Mouse (Mus musculus): Measurements from ENCODE around the gene Ephb1.

The Ephb1 gene

DNA sequence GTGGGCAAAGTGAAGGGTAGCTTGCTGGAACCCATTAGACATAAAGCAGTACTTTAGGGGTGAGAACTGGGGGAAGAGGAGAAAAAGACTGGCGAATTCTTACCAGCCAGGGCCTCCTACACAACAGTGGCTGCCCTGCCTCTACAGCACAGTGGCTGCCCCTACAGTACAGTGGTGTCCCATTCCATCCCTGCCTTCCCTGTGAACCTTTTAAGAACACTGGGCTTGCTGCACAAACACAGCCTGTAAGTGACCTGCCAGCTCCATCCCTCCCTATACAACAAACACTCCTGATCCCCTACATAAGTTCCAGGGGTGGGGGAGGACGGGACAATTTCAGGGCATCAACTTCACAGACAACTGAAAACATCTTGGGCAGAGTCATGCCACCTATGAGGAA is 174.4 kb downstream of the Ephb1 start:
- no peak for DNase-seq (ENCODE audit: low read depth)

GRCm38 (mm10) chr9:102169706-102170105 is 184.8 kb downstream of the Ephb1 start:
- no peak for DNase-seq (ENCODE audit: low read depth)

- DNase-seq (ENCODE audit: low read depth): no peak
Measured at GRCm38 (mm10) chr9:102155876-102156275, 198.6 kb downstream of the Ephb1 start.

DNA sequence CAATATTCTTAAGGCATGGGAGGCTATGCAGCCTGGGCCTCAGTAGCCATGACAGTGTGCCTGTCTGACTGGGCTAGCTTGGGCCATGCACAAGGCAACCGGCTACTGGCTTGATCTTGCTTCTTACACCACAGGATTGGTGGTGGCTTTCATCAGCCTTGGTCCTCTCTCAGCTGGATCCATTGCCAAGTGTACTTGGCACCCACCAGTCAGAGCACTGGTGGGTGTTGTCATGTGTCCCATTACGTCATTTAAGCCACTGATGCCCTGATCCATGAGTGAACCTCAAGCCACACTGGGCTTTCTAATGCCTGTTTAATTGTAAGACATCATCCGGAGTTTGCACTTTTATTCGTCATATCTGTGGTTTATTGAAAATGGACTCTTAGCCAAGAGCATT is 215.3 kb downstream of the Ephb1 start:
- DNase-seq (ENCODE audit: low read depth): no peak

- DNase-seq (ENCODE audit: low read depth): no peak
Measured at GRCm38 (mm10) chr9:102138671-102139070, 215.8 kb downstream of the Ephb1 start.

DNA sequence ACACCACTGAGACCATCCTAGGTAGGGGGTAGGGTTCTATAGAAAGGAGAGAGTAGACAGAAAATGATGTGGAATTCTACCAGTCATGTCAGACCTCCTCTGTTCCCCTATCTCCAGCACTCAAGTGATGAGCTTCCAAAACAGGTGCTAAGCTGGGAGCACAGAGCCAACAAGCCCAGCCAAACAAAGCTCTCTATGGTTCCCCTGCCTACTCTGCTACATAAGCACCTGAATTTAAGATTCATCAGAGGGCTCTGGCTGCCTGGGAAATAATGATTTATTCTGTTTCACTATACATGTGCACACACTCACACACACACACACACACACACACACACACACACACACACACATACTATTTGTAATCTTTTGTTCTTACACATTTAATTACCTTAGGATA is 216.3 kb downstream of the Ephb1 start:
- DNase-seq (ENCODE audit: low read depth): no peak

DNA sequence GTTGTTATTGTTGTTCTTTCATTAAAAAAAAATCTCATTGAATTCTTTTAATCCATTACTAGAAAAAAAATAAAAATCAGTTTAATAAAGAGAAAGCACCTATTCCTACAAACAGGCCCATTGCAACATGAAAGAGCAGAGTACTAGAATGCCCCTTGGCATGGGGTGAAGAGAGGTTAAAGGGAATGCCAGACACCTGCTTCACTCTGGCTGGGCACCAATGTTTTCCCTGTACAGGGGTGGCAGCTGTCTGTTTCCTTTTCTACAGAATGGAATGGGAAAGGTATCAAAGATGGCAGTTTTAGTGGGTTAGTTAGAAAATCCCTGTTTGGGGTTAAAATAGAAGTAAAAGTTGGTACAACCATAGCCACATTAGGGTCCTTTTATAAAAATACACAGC is 224.0 kb downstream of the Ephb1 start:
- no peak for DNase-seq (ENCODE audit: low read depth)

GRCm38 (mm10) chr9:102126510-102126909 is 228.0 kb downstream of the Ephb1 start:
- DNase-seq (ENCODE audit: low read depth): no peak

GRCm38 (mm10) chr9:102122880-102123453 is 231.5 kb downstream of the Ephb1 start:
- no peak for DNase-seq (ENCODE audit: low read depth)

GRCm38 (mm10) chr9:102119422-102119821 is 235.1 kb downstream of the Ephb1 start:
- no peak for DNase-seq (ENCODE audit: low read depth)

GRCm38 (mm10) chr9:102115326-102115725 is 239.2 kb downstream of the Ephb1 start:
- no peak for DNase-seq (ENCODE audit: low read depth)

DNA sequence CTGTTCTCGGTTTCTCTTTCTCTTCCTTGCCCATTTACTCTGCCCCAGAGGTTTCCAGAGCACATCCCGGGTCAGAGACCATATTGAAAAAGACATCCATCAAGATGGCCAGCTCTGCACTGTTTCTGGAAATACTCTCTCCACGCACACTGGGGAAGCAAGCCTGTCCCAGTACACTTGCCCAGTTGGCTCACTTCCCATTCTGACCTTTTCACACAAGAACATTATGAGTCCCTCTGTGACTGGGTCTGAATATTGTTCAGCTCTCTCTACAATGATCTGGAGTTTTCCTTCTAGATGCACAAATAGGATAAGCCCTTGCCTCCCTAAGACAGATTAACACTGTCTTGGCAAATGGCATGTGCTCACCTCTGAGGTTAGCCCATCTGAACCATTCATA is 243.0 kb downstream of the Ephb1 start:
- DNase-seq (ENCODE audit: low read depth): no peak

- DNase-seq (ENCODE audit: low read depth): no peak
Measured at GRCm38 (mm10) chr9:102107978-102108377, 246.5 kb downstream of the Ephb1 start.

- DNase-seq (ENCODE audit: low read depth): no peak
Measured at GRCm38 (mm10) chr9:102107213-102107612, 247.3 kb downstream of the Ephb1 start.

DNA sequence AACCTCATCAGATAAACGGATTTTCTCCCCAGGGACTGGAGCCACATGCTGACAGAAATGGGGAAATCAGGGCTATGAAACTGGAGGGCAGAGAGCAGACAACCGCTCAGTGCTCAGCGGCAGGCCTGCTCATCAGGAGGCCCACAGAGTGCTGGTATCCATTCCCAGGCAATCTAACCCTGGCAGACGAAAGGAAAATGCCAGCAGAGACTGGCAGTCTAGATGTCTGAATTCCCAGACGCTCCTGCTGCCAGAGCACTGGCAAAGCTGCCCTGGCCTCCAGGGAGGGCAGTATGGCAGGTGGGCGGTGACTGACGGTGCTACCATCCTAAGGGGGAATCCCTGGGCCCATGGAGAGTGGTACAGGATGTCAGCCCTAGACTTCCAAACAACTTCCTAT is 257.7 kb downstream of the Ephb1 start:
- no peak for DNase-seq (ENCODE audit: low read depth)

DNA sequence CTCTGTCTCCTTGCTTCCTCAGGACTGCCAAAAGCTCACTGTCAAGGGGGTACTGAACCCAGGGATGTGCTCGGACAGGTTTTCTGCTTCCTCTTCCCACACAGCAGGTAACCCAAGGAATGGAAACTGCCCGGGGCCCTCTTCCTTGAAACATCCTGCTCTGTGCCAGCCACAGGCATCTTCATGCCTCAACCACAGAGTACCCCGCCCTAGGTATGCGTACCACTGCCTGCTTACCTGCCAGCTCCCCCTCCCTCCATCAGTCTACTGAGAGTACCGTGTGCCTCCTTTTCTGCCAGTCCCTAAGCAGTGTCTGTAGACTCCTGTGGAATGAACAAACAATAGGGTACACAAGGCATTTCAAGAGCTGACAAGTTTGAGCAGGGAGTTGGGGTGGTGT is 265.9 kb downstream of the Ephb1 start:
- DNase-seq (ENCODE audit: low read depth): no peak

DNA sequence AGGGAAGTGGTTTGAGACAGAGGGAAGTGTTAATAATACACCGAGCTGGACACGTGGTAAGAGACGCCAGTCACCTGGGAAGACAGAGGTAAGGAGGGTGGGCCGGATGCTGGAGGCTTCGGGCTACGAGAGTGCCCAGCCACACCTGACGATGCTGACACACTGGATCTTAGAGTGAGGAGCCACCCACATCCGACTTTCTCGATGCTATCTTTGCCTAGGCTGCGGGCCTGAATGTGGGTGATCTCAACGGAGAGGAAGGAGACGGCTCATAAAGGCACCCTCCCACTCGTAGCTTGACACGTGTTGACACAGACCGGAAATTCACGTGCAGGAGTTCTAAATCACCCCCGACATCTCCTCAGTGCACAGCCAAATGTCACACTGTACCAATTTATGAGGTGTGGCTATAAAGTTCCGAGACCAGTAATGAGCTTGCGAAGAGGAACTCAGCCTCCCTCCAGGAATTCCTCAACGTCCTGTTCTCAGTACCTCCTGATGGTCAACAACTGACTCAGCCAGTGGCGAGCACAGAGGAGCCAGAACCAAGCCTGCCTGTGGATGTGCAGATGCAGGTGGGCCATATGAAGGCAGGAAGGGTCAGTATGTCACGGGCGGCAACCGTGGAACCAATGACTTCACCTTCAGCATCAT is 268.3 kb downstream of the Ephb1 start:
- DNase-seq (ENCODE audit: low read depth): no peak

DNA sequence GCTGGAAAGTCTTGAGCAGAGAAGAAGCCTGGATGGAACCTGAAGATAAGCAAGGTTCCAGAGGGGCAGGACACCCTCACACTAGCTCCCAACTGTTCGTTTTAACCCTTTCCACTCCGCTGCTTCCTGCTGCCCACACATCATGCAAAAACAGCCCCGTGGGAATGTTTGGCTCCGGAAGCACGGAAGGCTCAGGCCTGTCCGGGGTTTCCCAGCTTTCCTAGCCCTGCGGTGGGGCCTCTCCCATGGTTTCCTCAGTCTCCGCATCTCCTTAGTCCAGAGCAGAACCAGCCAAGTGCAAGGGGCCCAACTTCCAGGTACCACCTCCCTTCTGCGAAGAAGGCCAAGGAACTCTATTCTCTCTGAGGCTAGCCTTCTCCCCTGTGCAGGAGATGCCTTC is 269.0 kb downstream of the Ephb1 start:
- no peak for DNase-seq (ENCODE audit: low read depth)

DNA sequence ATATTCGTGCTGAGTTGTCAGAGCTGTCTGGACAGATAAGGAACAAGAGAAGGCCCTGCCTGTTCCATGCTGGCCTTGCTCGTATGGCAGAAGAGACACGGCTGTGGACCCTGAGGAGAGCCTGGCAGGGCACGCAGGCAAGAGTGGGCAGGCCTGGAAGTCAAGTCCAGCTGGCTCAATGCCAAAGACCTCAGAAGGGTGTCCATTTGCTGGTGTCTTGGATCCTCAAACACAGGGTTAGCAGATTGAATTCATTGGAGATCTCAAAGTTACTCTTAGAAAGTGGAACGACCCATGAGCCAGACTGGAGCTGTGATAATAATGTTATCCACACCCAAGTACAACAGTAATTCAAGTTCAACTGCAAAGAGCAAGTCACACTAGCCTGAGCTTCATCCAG is 273.6 kb downstream of the Ephb1 start:
- no peak for DNase-seq (ENCODE audit: low read depth)

DNA sequence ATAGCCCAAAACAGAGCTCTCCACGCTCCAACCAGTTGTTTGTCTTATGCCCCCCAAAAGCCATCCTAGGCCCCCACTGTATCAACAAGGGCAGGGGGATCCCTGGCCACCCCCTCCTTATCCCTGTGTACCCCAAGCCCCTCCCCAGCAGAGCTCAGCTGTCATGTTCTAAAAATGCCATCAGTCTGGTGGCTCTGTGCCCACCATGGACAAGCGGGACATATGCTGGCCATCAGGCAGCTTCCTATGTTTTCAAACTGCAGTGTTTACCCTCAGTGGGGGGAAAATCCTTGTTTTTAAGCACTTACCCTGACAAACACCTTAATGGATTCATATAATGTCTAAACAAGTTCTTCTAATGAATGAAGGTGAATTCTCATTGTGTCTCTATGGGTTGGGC is 275.3 kb downstream of the Ephb1 start:
- no peak for DNase-seq (ENCODE audit: low read depth)

DNA sequence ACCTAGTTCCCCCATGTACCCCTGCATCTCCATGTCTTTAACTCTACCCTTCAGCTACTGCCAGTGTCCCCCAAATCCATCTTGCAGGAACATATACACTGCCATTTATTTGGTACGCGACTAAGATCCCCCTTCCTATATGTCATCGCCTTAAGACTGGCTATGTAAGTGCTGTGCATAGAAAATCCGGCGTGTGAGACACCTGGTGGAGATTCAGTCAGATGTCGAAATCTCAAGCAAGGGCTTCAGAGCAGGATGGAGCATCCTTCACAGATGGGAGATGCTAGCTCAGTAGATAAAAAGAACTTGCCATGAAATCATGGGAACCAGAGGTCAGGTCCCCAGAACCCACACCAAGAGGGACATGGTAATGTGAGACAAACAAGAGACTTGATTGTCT is 276.3 kb downstream of the Ephb1 start:
- no peak for DNase-seq (ENCODE audit: low read depth)

DNA sequence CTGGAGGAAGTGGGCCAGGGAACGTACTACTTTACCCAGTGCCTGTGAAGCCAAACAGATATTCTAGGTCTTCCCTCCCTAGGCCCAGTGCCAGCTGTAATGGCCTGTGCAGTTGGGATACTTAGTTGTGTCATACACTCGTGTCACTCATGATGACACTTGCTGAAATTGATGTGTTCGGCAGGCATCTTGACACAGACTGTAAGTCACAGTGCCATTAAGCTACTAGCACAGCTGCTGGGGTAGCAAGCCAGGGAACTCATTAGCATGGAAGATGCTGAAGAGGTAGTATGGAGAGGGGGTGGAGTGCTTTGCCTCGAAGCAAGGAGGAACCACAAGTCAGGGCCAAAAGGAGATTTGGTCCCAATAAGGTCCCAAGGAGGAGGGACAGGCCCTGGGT is 279.0 kb downstream of the Ephb1 start:
- DNase-seq (ENCODE audit: low read depth): no peak

DNA sequence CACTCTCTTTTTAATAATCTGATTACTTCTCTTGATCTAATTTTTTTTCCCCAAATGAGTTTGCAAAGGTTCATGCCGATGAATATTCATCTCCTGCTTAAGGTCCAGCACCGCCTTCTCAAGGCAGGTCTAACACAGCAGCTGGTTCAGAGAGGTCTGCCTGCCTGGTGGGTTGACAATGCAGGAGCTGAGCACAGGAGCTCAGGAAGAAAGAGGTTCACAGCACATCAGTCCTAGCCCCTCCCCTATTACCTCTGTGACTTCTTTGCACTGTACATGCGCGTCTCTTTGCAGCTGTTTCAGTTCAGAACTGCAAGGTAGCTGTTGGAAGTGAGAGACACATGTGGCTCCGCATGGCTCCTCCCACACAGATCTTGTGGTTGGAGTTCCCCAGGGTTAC is 281.1 kb downstream of the Ephb1 start:
- DNase-seq (ENCODE audit: low read depth): no peak

DNA sequence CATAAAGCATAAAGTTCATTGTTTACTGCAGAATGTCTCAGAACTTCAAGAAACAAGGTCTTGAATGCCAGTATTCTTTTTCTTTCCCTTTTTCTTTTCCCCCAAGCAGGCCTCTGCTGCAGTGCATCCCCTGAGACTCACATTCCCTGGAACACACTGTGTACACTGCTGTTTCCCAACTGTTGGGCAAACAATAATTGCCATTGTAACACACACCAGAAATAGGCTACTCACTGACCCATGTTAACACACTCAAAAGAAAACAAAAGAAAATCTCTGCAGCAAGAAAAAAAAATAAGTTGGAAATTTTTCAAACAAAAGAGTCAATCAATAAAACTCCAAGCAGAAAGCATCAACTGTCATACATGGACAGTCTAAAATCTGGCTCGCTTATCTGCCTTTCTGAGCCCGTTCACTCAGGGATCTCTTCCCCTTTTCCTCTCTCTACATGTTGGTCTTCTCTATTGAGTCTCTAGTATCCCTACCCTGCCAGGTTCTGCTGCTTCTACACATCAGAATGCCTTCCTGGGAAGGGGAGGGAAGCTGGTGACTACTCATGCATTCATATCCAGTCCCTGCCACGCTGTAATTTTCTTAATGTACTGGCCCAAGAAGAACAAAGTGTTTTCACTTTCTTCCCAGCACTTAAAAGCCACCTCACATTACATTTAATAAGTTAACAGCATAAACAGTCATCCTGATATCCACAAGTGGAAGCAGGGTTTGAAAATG is 285.2 kb downstream of the Ephb1 start:
- DNase-seq (ENCODE audit: low read depth): no peak

All from c-Kit-positive CD71-positive TER-119-negative erythroid progenitor cells, embryonic 14.5 days (primary cell).